Mouse (Mus musculus): ENCODE results near the gene Heg1. TPM values are rescaled to one million over a fixed set of nuclear protein-coding genes. Genes with fewer than 3 reads are reported as not detected.

The Heg1 gene
- polyA plus RNA-seq, 1 experiment from 2014 or later = 39.8 TPM

- peaks cover 4% of the 10 kb centered on the region; the same call in 1 of the 2 replicates for H3K36me3 ChIP-seq (ENCODE audit: control insufficient read depth, insufficient read depth, low read length)
- ATAC-seq (replicated peaks; ENCODE audit: low FRiP score) = no peak
- H3K27ac ChIP-seq (ENCODE audit: low read depth, low read length) = no peak overlapping the region
- WGBS = 90% methylated on average over 7 of the region's 7 CpGs
- H3K4me2 ChIP-seq (ENCODE audit: low read depth, low read length, severe bottlenecking) = no peak overlapping the region
- DNase-seq (ENCODE audit: low spot score) = no peak
- H3K9ac ChIP-seq (ENCODE audit: low read length) = no peak overlapping the region
- H3K9me3 ChIP-seq (ENCODE audit: control insufficient read depth, low read length) = no peaks in the 10 kb centered on the region
- H3K4me3 ChIP-seq (ENCODE audit: low read depth, low read length) = no peak overlapping the region
- peaks cover 3% of the 10 kb centered on the region; the same call in 1 of the 2 replicates for H3K4me1 ChIP-seq (replicated peaks; ENCODE audit: control insufficient read depth, insufficient read depth, low read length)
- no peaks in the 10 kb centered on the region for H3K27me3 ChIP-seq (ENCODE audit: control insufficient read depth, insufficient read depth, low read length)
These were observed 85.7 kb downstream of the Heg1 start for GRCm38 (mm10) chr16:33769848-33770247.

- Histone ChIP-seq H3K36me3 (ENCODE audit: control insufficient read depth, insufficient read depth, low read length) (peaks cover 4% of the 10 kb centered on the region; the same call in 1 of the 2 replicates), H3K4me1 (replicated peaks; ENCODE audit: control insufficient read depth, insufficient read depth, low read length) (no peaks in the 10 kb centered on the region), H3K9me3 (ENCODE audit: control insufficient read depth, low read length) (no peaks in the 10 kb centered on the region), H3K4me2 (ENCODE audit: low read depth, low read length, severe bottlenecking) (no peak overlapping the region), H3K9ac (ENCODE audit: low read length) (no peak overlapping the region), H3K27me3 (ENCODE audit: control insufficient read depth, insufficient read depth, low read length) (no peaks in the 10 kb centered on the region), H3K27ac (ENCODE audit: low read depth, low read length) (no peak overlapping the region), H3K4me3 (ENCODE audit: low read depth, low read length) (no peak overlapping the region)
- no peak for DNase-seq (ENCODE audit: low spot score)
- WGBS = 88% methylated on average over 4 of the region's 4 CpGs
- no peak for ATAC-seq (replicated peaks; ENCODE audit: low FRiP score)
These were observed 86.7 kb downstream of the Heg1 start for GRCm38 (mm10) chr16:33770778-33771454.

- WGBS = 93% methylated on average over 5 of the region's 5 CpGs
- Histone ChIP-seq H3K9me3 (ENCODE audit: control insufficient read depth, low read length) (no peaks in the 10 kb centered on the region), H3K36me3 (ENCODE audit: control insufficient read depth, insufficient read depth, low read length) (no peaks in the 10 kb centered on the region), H3K27ac (ENCODE audit: low read depth, low read length) (no peak overlapping the region), H3K4me1 (replicated peaks; ENCODE audit: control insufficient read depth, insufficient read depth, low read length) (no peaks in the 10 kb centered on the region), H3K4me2 (ENCODE audit: low read depth, low read length, severe bottlenecking) (no peak overlapping the region), H3K9ac (ENCODE audit: low read length) (no peak overlapping the region), H3K27me3 (ENCODE audit: control insufficient read depth, insufficient read depth, low read length) (no peaks in the 10 kb centered on the region), H3K4me3 (ENCODE audit: low read depth, low read length) (no peak overlapping the region)
- ATAC-seq (replicated peaks; ENCODE audit: low FRiP score) (no peak), DNase-seq (ENCODE audit: low spot score) (no peak)
These were observed 88.6 kb downstream of the Heg1 start for GRCm38 (mm10) chr16:33772809-33773208.

GRCm38 (mm10) chr16:33774972-33775371 is 90.8 kb downstream of the Heg1 start:
- no peak overlapping the region for H3K4me2 ChIP-seq (ENCODE audit: low read depth, low read length, severe bottlenecking)
- H3K36me3 ChIP-seq (ENCODE audit: control insufficient read depth, insufficient read depth, low read length) = no peaks in the 10 kb centered on the region
- H3K4me1 ChIP-seq (replicated peaks; ENCODE audit: control insufficient read depth, insufficient read depth, low read length) = no peaks in the 10 kb centered on the region
- H3K27ac ChIP-seq (ENCODE audit: low read depth, low read length) = no peak overlapping the region
- WGBS = 62% methylated on average over 3 of the region's 3 CpGs
- no peak overlapping the region for H3K9ac ChIP-seq (ENCODE audit: low read length)
- no peaks in the 10 kb centered on the region for H3K27me3 ChIP-seq (ENCODE audit: control insufficient read depth, insufficient read depth, low read length)
- H3K9me3 ChIP-seq (ENCODE audit: control insufficient read depth, low read length) = no peaks in the 10 kb centered on the region
- DNase-seq (ENCODE audit: low spot score) (no peak), ATAC-seq (replicated peaks; ENCODE audit: low FRiP score) (no peak)
- H3K4me3 ChIP-seq (ENCODE audit: low read depth, low read length) = no peak overlapping the region

- Histone ChIP-seq H3K4me3 (ENCODE audit: low read depth, low read length) (no peak overlapping the region), H3K9me3 (ENCODE audit: control insufficient read depth, low read length) (no peaks in the 10 kb centered on the region), H3K9ac (ENCODE audit: low read length) (no peak overlapping the region), H3K27me3 (ENCODE audit: control insufficient read depth, insufficient read depth, low read length) (no peaks in the 10 kb centered on the region), H3K4me2 (ENCODE audit: low read depth, low read length, severe bottlenecking) (no peak overlapping the region), H3K36me3 (ENCODE audit: control insufficient read depth, insufficient read depth, low read length) (no peaks in the 10 kb centered on the region), H3K27ac (ENCODE audit: low read depth, low read length) (no peak overlapping the region), H3K4me1 (replicated peaks; ENCODE audit: control insufficient read depth, insufficient read depth, low read length) (no peaks in the 10 kb centered on the region)
- ATAC-seq (replicated peaks; ENCODE audit: low FRiP score) = no peak
- DNase-seq (ENCODE audit: low spot score) = no peak
- 94% methylated on average over 1 of the region's 1 CpGs for WGBS
These were observed 91.7 kb downstream of the Heg1 start for GRCm38 (mm10) chr16:33775733-33776335.

- H3K36me3 ChIP-seq (ENCODE audit: control insufficient read depth, insufficient read depth, low read length) = no peaks in the 10 kb centered on the region
- ATAC-seq (replicated peaks; ENCODE audit: low FRiP score) = no peak
These were observed 92.8 kb downstream of the Heg1 start for GRCm38 (mm10) chr16:33776766-33777529.

GRCm38 (mm10) chr16:33777607-33778006 is 93.4 kb downstream of the Heg1 start:
- no peak overlapping the region for H3K4me3 ChIP-seq (ENCODE audit: low read depth, low read length)
- H3K4me2 ChIP-seq (ENCODE audit: low read depth, low read length, severe bottlenecking) = no peak overlapping the region
- H3K27me3 ChIP-seq (ENCODE audit: control insufficient read depth, insufficient read depth, low read length) = no peaks in the 10 kb centered on the region
- no peaks in the 10 kb centered on the region for H3K9me3 ChIP-seq (ENCODE audit: control insufficient read depth, low read length)
- no peaks in the 10 kb centered on the region for H3K4me1 ChIP-seq (replicated peaks; ENCODE audit: control insufficient read depth, insufficient read depth, low read length)
- no peak overlapping the region for H3K27ac ChIP-seq (ENCODE audit: low read depth, low read length)
- WGBS = 93% methylated on average over 6 of the region's 6 CpGs
- ATAC-seq (replicated peaks; ENCODE audit: low FRiP score) (no peak), DNase-seq (ENCODE audit: low spot score) (no peak)
- H3K36me3 ChIP-seq (ENCODE audit: control insufficient read depth, insufficient read depth, low read length) = no peaks in the 10 kb centered on the region
- no peak overlapping the region for H3K9ac ChIP-seq (ENCODE audit: low read length)

More at GRCm38 (mm10) chr16:33776766-33777529, 92.8 kb downstream of the Heg1 start:
- Histone ChIP-seq H3K4me3 (ENCODE audit: low read depth, low read length) (no peak overlapping the region), H3K4me1 (replicated peaks; ENCODE audit: control insufficient read depth, insufficient read depth, low read length) (no peaks in the 10 kb centered on the region), H3K9me3 (ENCODE audit: control insufficient read depth, low read length) (no peaks in the 10 kb centered on the region), H3K27ac (ENCODE audit: low read depth, low read length) (no peak overlapping the region), H3K4me2 (ENCODE audit: low read depth, low read length, severe bottlenecking) (no peak overlapping the region), H3K27me3 (ENCODE audit: control insufficient read depth, insufficient read depth, low read length) (no peaks in the 10 kb centered on the region), H3K9ac (ENCODE audit: low read length) (no peak overlapping the region)
- WGBS = 84% methylated on average over 7 of the region's 7 CpGs
- DNase-seq (ENCODE audit: low spot score) = no peak

GRCm38 (mm10) chr16:33781789-33782728 is 97.9 kb downstream of the Heg1 start:
- H3K4me2 ChIP-seq (ENCODE audit: low read depth, low read length, severe bottlenecking) = no peak overlapping the region
- no peaks in the 10 kb centered on the region for H3K9me3 ChIP-seq (ENCODE audit: control insufficient read depth, low read length)
- no peak overlapping the region for H3K27ac ChIP-seq (ENCODE audit: low read depth, low read length)
- no peak for ATAC-seq (replicated peaks; ENCODE audit: low FRiP score)
- no peaks in the 10 kb centered on the region for H3K27me3 ChIP-seq (ENCODE audit: control insufficient read depth, insufficient read depth, low read length)
- H3K4me3 ChIP-seq (ENCODE audit: low read depth, low read length) = no peak overlapping the region
- no peak overlapping the region for H3K9ac ChIP-seq (ENCODE audit: low read length)
- no peaks in the 10 kb centered on the region for H3K4me1 ChIP-seq (replicated peaks; ENCODE audit: control insufficient read depth, insufficient read depth, low read length)
- no peak for DNase-seq (ENCODE audit: low spot score)
- 80% methylated on average over 5 of the region's 5 CpGs for WGBS
- no peaks in the 10 kb centered on the region for H3K36me3 ChIP-seq (ENCODE audit: control insufficient read depth, insufficient read depth, low read length)

All from forebrain, embryonic 11.5 days (tissue).